Mouse (Mus musculus): ENCODE measurements around the gene 4930519G04Rik. TPM values are rescaled to one million over a fixed set of nuclear protein-coding genes. Genes with fewer than 3 reads are reported as not detected.
"Not testable (repeated sequence)": the region's sequence is repeated elsewhere in the genome, so short reads cannot be mapped to it uniquely, and the experiment has no call there.

Gene 4930519G04Rik
- not detected in 2 replicates for polyA plus RNA-seq (2014; fragmentation: Nextera tagmentation; extraction: Ambion mirVana)

GRCm38 (mm10) chr5:114853364-114853763 lies at the start of gene 4930519G04Rik:
4930519G04Rik (plus strand) TSS chr5:114853664.
- ATAC-seq (replicated peaks; ENCODE audit: low FRiP score); H3K27ac ChIP-seq (ENCODE audit: low read depth, low read length); H3K4me2 ChIP-seq; H3K4me3 ChIP-seq (ENCODE audit: low read depth, low read length); H3K36me3 ChIP-seq (ENCODE audit: control insufficient read depth, insufficient read depth, low read length); H3K9ac ChIP-seq (ENCODE audit: low read depth, low read length); H3K4me1 ChIP-seq (replicated peaks; ENCODE audit: control insufficient read depth, insufficient read depth, low read length); H3K27me3 ChIP-seq (replicated peaks; ENCODE audit: control insufficient read depth, insufficient read depth, low read length); DNase-seq (ENCODE audit: low spot score); H3K9me3 ChIP-seq (ENCODE audit: control insufficient read depth, low read length): not testable (repeated sequence)
- 83% methylated on average over 3 of the region's 5 CpGs for WGBS

GRCm38 (mm10) chr5:114804335-114804734 lies 49.1 kb upstream of the 4930519G04Rik start:
- Histone ChIP-seq H3K4me2 (no peak overlapping the region), H3K4me3 (ENCODE audit: low read depth, low read length) (no peak overlapping the region), H3K27me3 (replicated peaks; ENCODE audit: control insufficient read depth, insufficient read depth, low read length) (no peaks in the 10 kb centered on the region), H3K27ac (ENCODE audit: low read depth, low read length) (no peak overlapping the region), H3K9ac (ENCODE audit: low read depth, low read length) (no peak overlapping the region), H3K4me1 (replicated peaks; ENCODE audit: control insufficient read depth, insufficient read depth, low read length) (peaks cover 45% of the 10 kb centered on the region), H3K36me3 (ENCODE audit: control insufficient read depth, insufficient read depth, low read length) (peaks cover 32% of the 10 kb centered on the region), H3K9me3 (ENCODE audit: control insufficient read depth, low read length) (no peaks in the 10 kb centered on the region)
- DNase-seq (ENCODE audit: low spot score) = no peak
- no peak for ATAC-seq (replicated peaks; ENCODE audit: low FRiP score)
- WGBS = 86% methylated on average over 13 of the region's 13 CpGs

- H3K27ac ChIP-seq (ENCODE audit: low read depth, low read length) = no peak overlapping the region
- 58% methylated on average over 3 of the region's 3 CpGs for WGBS
These were observed 48.5 kb upstream of the 4930519G04Rik start for GRCm38 (mm10) chr5:114804958-114805357.

GRCm38 (mm10) chr5:114805436-114806350 lies 47.8 kb upstream of the 4930519G04Rik start:
- DNase-seq (ENCODE audit: low spot score) = no peak
- Histone ChIP-seq H3K36me3 (ENCODE audit: control insufficient read depth, insufficient read depth, low read length) (peaks cover 26% of the 10 kb centered on the region), H3K4me2 (peak overlapping the region; percentile 26), H3K9ac (ENCODE audit: low read depth, low read length) (no peak overlapping the region), H3K4me1 (replicated peaks; ENCODE audit: control insufficient read depth, insufficient read depth, low read length) (peaks cover 54% of the 10 kb centered on the region), H3K4me3 (ENCODE audit: low read depth, low read length) (no peak overlapping the region), H3K27ac (ENCODE audit: low read depth, low read length) (peak overlapping the region; percentile 94), H3K9me3 (ENCODE audit: control insufficient read depth, low read length) (no peaks in the 10 kb centered on the region), H3K27me3 (replicated peaks; ENCODE audit: control insufficient read depth, insufficient read depth, low read length) (no peaks in the 10 kb centered on the region)
- ATAC-seq (replicated peaks; ENCODE audit: low FRiP score) = no peak
- 65% methylated on average over 15 of the region's 15 CpGs for WGBS

More at GRCm38 (mm10) chr5:114804958-114805357, 48.5 kb upstream of the 4930519G04Rik start:
- no peaks in the 10 kb centered on the region for H3K27me3 ChIP-seq (replicated peaks; ENCODE audit: control insufficient read depth, insufficient read depth, low read length)
- H3K9ac ChIP-seq (ENCODE audit: low read depth, low read length) = no peak overlapping the region
- H3K4me2 ChIP-seq = no peak overlapping the region
- no peak for DNase-seq (ENCODE audit: low spot score)
- no peak for ATAC-seq (replicated peaks; ENCODE audit: low FRiP score)
- no peaks in the 10 kb centered on the region for H3K9me3 ChIP-seq (ENCODE audit: control insufficient read depth, low read length)
- H3K4me3 ChIP-seq (ENCODE audit: low read depth, low read length) = no peak overlapping the region
- peaks cover 30% of the 10 kb centered on the region for H3K36me3 ChIP-seq (ENCODE audit: control insufficient read depth, insufficient read depth, low read length)
- peaks cover 51% of the 10 kb centered on the region for H3K4me1 ChIP-seq (replicated peaks; ENCODE audit: control insufficient read depth, insufficient read depth, low read length)

- peaks cover 51% of the 10 kb centered on the region for H3K4me1 ChIP-seq (replicated peaks; ENCODE audit: control insufficient read depth, insufficient read depth, low read length)
- WGBS = 70% methylated on average over 8 of the region's 8 CpGs
- H3K4me3 ChIP-seq (ENCODE audit: low read depth, low read length) = no peak overlapping the region
- H3K9ac ChIP-seq (ENCODE audit: low read depth, low read length) = peak overlapping the region; percentile 55
- H3K36me3 ChIP-seq (ENCODE audit: control insufficient read depth, insufficient read depth, low read length) = peaks cover 25% of the 10 kb centered on the region
- no peaks in the 10 kb centered on the region for H3K27me3 ChIP-seq (replicated peaks; ENCODE audit: control insufficient read depth, insufficient read depth, low read length)
- peak overlapping the region; percentile 58 for H3K4me2 ChIP-seq
- ATAC-seq (replicated peaks; ENCODE audit: low FRiP score) = no peak
- DNase-seq (ENCODE audit: low spot score) = no peak
- H3K9me3 ChIP-seq (ENCODE audit: control insufficient read depth, low read length) = no peaks in the 10 kb centered on the region
- H3K27ac ChIP-seq (ENCODE audit: low read depth, low read length) = peak overlapping the region; percentile 94
These were observed 46.8 kb upstream of the 4930519G04Rik start for GRCm38 (mm10) chr5:114806636-114807035.

GRCm38 (mm10) chr5:114807063-114807462 lies 46.4 kb upstream of the 4930519G04Rik start:
- ATAC-seq (replicated peaks; ENCODE audit: low FRiP score) (peak; percentile 65), DNase-seq (ENCODE audit: low spot score) (no peak)
- 33% methylated on average over 9 of the region's 9 CpGs for WGBS
- Histone ChIP-seq H3K27me3 (replicated peaks; ENCODE audit: control insufficient read depth, insufficient read depth, low read length) (no peaks in the 10 kb centered on the region), H3K4me3 (ENCODE audit: low read depth, low read length) (0 out of 2 replicates have a peak overlapping the region, but pooled peaks have one; percentile 25), H3K9me3 (ENCODE audit: control insufficient read depth, low read length) (no peaks in the 10 kb centered on the region), H3K36me3 (ENCODE audit: control insufficient read depth, insufficient read depth, low read length) (peaks cover 22% of the 10 kb centered on the region), H3K4me2 (peak overlapping the region; percentile 58), H3K4me1 (replicated peaks; ENCODE audit: control insufficient read depth, insufficient read depth, low read length) (peaks cover 50% of the 10 kb centered on the region), H3K27ac (ENCODE audit: low read depth, low read length) (peak overlapping the region; percentile 94), H3K9ac (ENCODE audit: low read depth, low read length) (peak overlapping the region; percentile 55)

GRCm38 (mm10) chr5:114807468-114807867 lies 46.0 kb upstream of the 4930519G04Rik start:
- peaks cover 22% of the 10 kb centered on the region for H3K36me3 ChIP-seq (ENCODE audit: control insufficient read depth, insufficient read depth, low read length)
- H3K4me3 ChIP-seq (ENCODE audit: low read depth, low read length) = 0 out of 2 replicates have a peak overlapping the region, but pooled peaks have one; percentile 25
- peaks cover 50% of the 10 kb centered on the region for H3K4me1 ChIP-seq (replicated peaks; ENCODE audit: control insufficient read depth, insufficient read depth, low read length)
- H3K27ac ChIP-seq (ENCODE audit: low read depth, low read length) = peak overlapping the region; percentile 94
- peak overlapping the region; percentile 55 for H3K9ac ChIP-seq (ENCODE audit: low read depth, low read length)
- H3K9me3 ChIP-seq (ENCODE audit: control insufficient read depth, low read length) = no peaks in the 10 kb centered on the region
- WGBS = 22% methylated on average over 8 of the region's 8 CpGs
- H3K27me3 ChIP-seq (replicated peaks; ENCODE audit: control insufficient read depth, insufficient read depth, low read length) = no peaks in the 10 kb centered on the region
- H3K4me2 ChIP-seq = peak overlapping the region; percentile 58
- no peak for DNase-seq (ENCODE audit: low spot score)
- ATAC-seq (replicated peaks; ENCODE audit: low FRiP score) = peak; percentile 90

- peaks cover 21% of the 10 kb centered on the region for H3K36me3 ChIP-seq (ENCODE audit: control insufficient read depth, insufficient read depth, low read length)
- DNase-seq (ENCODE audit: low spot score) = no peak
- WGBS = 58% methylated on average over 6 of the region's 6 CpGs
These were observed 45.6 kb upstream of the 4930519G04Rik start for GRCm38 (mm10) chr5:114807893-114808292.

More at GRCm38 (mm10) chr5:114807893-114808292, 45.6 kb upstream of the 4930519G04Rik start:
- Histone ChIP-seq H3K4me2 (peak overlapping the region; percentile 58), H3K4me3 (ENCODE audit: low read depth, low read length) (no peak overlapping the region), H3K9ac (ENCODE audit: low read depth, low read length) (peak overlapping the region; percentile 50), H3K4me1 (replicated peaks; ENCODE audit: control insufficient read depth, insufficient read depth, low read length) (peaks cover 50% of the 10 kb centered on the region), H3K9me3 (ENCODE audit: control insufficient read depth, low read length) (no peaks in the 10 kb centered on the region), H3K27me3 (replicated peaks; ENCODE audit: control insufficient read depth, insufficient read depth, low read length) (no peaks in the 10 kb centered on the region), H3K27ac (ENCODE audit: low read depth, low read length) (peak overlapping the region; percentile 94)
- ATAC-seq (replicated peaks; ENCODE audit: low FRiP score) = peak; percentile 2; the same call in 1 of the 2 replicates
